Mouse (Mus musculus) ES-E14 (cell line): ENCODE measurements around the gene Pygo2. TPM values are rescaled to one million over a fixed set of nuclear protein-coding genes. Genes with fewer than 3 reads are reported as not detected.

Experiments used
- DNase-seq: peaks from one replicate; pipeline ENCODE4 v3.0.0-alpha.2; 2013; ENCODE audit warnings: low read depth, low spot score
- H3K27ac ChIP-seq: 2 replicates; pipeline ENCODE4 v1.5.1; 2012; ENCODE audit warnings: low read depth, mild to moderate bottlenecking, low read length, moderate library complexity, mixed read lengths; ENCODE audit not compliant: poor library complexity, insufficient read depth, severe bottlenecking
- H3K36me3 ChIP-seq: 2 replicates; pipeline ENCODE4 v1.6.1; 2012; ENCODE audit warnings: mild to moderate bottlenecking, low read length, moderate library complexity, mixed read lengths; ENCODE audit not compliant: control insufficient read depth, poor library complexity, insufficient read depth, severe bottlenecking
- H3K4me1 ChIP-seq, 2 experiments: fragments of 150-350 bp in 1 of 2; sonication (generic) in 1 of 2; 2 replicates each; pipeline ENCODE4 v1.6.1; 2012; ENCODE audit warnings: low read length in 2 of 2, mild to moderate bottlenecking in 1 of 2, mixed read lengths in 1 of 2; ENCODE audit not compliant: control insufficient read depth in 2 of 2, insufficient read depth in 2 of 2, poor library complexity in 1 of 2
- H3K4me3 ChIP-seq, 2 experiments: fragments of 150-350 bp in 1 of 2; sonication (generic) in 1 of 2; 2 replicates each; pipeline ENCODE4 v1.5.1; 2012; ENCODE audit warnings: low read length in 2 of 2, low read depth in 1 of 2, mild to moderate bottlenecking in 1 of 2, mixed read lengths in 1 of 2; ENCODE audit not compliant: insufficient read depth in 1 of 2, poor library complexity in 1 of 2, severe bottlenecking in 1 of 2
- H3K9ac ChIP-seq: 2 replicates; pipeline ENCODE4 v1.6.1; 2012; ENCODE audit warnings: low read depth, mild to moderate bottlenecking, low read length, mixed read lengths; ENCODE audit not compliant: poor library complexity, insufficient read depth, severe bottlenecking
- H3K9me3 ChIP-seq: fragments of 150-350 bp; sonication (generic); 2 replicates; pipeline ENCODE4 v1.6.1; 2012; ENCODE audit warnings: low read depth, mild to moderate bottlenecking, low read length; ENCODE audit not compliant: control insufficient read depth, insufficient read depth
- CHD2 ChIP-seq: IDR thresholded peaks from 2 replicates; pipeline ENCODE4 v1.6.1; 2014; ENCODE audit warnings: mild to moderate bottlenecking, low read depth, low read length, inconsistent platforms
- HCFC1 ChIP-seq: IDR thresholded peaks from 2 replicates; pipeline ENCODE4 v1.6.1; 2012; ENCODE audit warnings: low read length, inconsistent platforms, borderline replicate concordance; ENCODE audit not compliant: insufficient read depth
- MAFK ChIP-seq: IDR thresholded peaks from 2 replicates; pipeline ENCODE4 v1.6.1; 2014; ENCODE audit warnings: mild to moderate bottlenecking, low read depth, low read length, inconsistent platforms; ENCODE audit not compliant: insufficient read depth
- ZC3H11A ChIP-seq: IDR thresholded peaks from 2 replicates; pipeline ENCODE4 v1.6.1; 2012; ENCODE audit warnings: low read depth, mild to moderate bottlenecking, inconsistent platforms, low read length, borderline replicate concordance
- ZNF384 ChIP-seq: IDR thresholded peaks from 2 replicates; pipeline ENCODE4 v1.6.1; 2012; ENCODE audit warnings: low read depth, low read length, inconsistent platforms
- in situ Hi-C, 2 experiments: fragments of 600-800 bp; cut with MboI; formaldehyde crosslinking; loops; one replicate each; pipeline ENCODE4 v1.15.1; 2025; ENCODE audit warnings: low sequenced_read_pairs in 2 of 2, inconsistent platforms in 1 of 2; ENCODE audit not compliant: unreplicated experiment in 2 of 2
- total RNA-seq: library from RNA; depleted of rRNA; stranded (reverse); fragments of 300-350 nt; gene quantifications from 2 replicates; pipeline ENCODE4 v1.2.3, GENCODE M21; 2012; rRNA removed

Gene Pygo2
- 39.2 and 50.3 TPM in 2 replicates for total RNA-seq

- in situ Hi-C loops: no loop called here
- H3K36me3 ChIP-seq: peaks cover 36% of the 10 kb centered on the region
Observed at GRCm38 (mm10) chr3:89430171-89431159, at the start of gene Pygo2. Pygo2 (plus strand) TSS chr3:89430214.

GRCm38 (mm10) chr3:89380291-89380690, 49.7 kb upstream of the Pygo2 start:
- H3K4me3 ChIP-seq: peak overlapping the region in 1 of 2 experiments; percentile 65; a peak in 2 of 4 replicates
- no peaks in the 10 kb centered on the region for H3K9me3 ChIP-seq
- peaks cover 6 to 44% of the 10 kb centered on the region in 2 experiments for H3K4me1 ChIP-seq
- H3K9ac ChIP-seq: peak overlapping the region; percentile 54; the same call in 1 of the 2 replicates
- H3K27ac ChIP-seq: peak overlapping the region; percentile 37; the same call in 1 of the 2 replicates
- no peak for TF ChIP-seq MAFK
- no peak for TF ChIP-seq HCFC1
- in situ Hi-C loops: no loop called here
- H3K36me3 ChIP-seq: peaks cover 20% of the 10 kb centered on the region; the same call in 1 of the 2 replicates
- DNase-seq: no peak

More at GRCm38 (mm10) chr3:89430171-89431159, at the start of gene Pygo2:
- H3K4me3 ChIP-seq: peak within 1 kb of the TSS; percentile 76 to 91
- TF ChIP-seq MAFK (no peak), HCFC1 (0 out of 2 replicates have a peak, but pooled peaks have one; percentile 49)
- peaks cover 0 to 16% of the 10 kb centered on the region in 2 experiments; a peak in 2 of 4 replicates for H3K4me1 ChIP-seq
- H3K27ac ChIP-seq: peak within 1 kb of the TSS; percentile 76
- no peaks in the 10 kb centered on the region for H3K9me3 ChIP-seq
- H3K9ac ChIP-seq: peak within 1 kb of the TSS; percentile 88
- peak; percentile 91 for DNase-seq

GRCm38 (mm10) chr3:89380711-89381110, 49.3 kb upstream of the Pygo2 start:
- in situ Hi-C loops: no loop called here
- Histone ChIP-seq H3K9ac (peak overlapping the region; percentile 54; the same call in 1 of the 2 replicates), H3K4me1 (peaks cover 6 to 47% of the 10 kb centered on the region in 2 experiments), H3K9me3 (no peaks in the 10 kb centered on the region), H3K27ac (peak overlapping the region; percentile 37; the same call in 1 of the 2 replicates), H3K36me3 (peaks cover 20% of the 10 kb centered on the region; the same call in 1 of the 2 replicates), H3K4me3 (peak overlapping the region in 1 of 2 experiments; percentile 65; a peak in 2 of 4 replicates)
- DNase-seq: no peak
- TF ChIP-seq ZNF384 (no peak), ZC3H11A (no peak), MAFK (no peak), HCFC1 (no peak), CHD2 (no peak)

GRCm38 (mm10) chr3:89381233-89381632, 48.8 kb upstream of the Pygo2 start:
- peak overlapping the region; percentile 54; the same call in 1 of the 2 replicates for H3K9ac ChIP-seq
- peaks cover 6 to 50% of the 10 kb centered on the region in 2 experiments for H3K4me1 ChIP-seq
- peak overlapping the region in 1 of 2 experiments; percentile 65; a peak in 2 of 4 replicates for H3K4me3 ChIP-seq
- no peak overlapping the region; the same call in 1 of the 2 replicates for H3K27ac ChIP-seq
- DNase-seq: no peak
- in situ Hi-C loops: no loop called here
- TF ChIP-seq ZC3H11A: no peak
- H3K36me3 ChIP-seq: peaks cover 20% of the 10 kb centered on the region; the same call in 1 of the 2 replicates
- H3K9me3 ChIP-seq: no peaks in the 10 kb centered on the region
